Mouse (Mus musculus) MEL (cell line): ENCODE measurements around the gene Ak4.

Experiments used
- CTCF ChIP-seq, 3 experiments: IDR thresholded peaks in 2 of 3; conservative IDR thresholded peaks in 1 of 3; 2 replicates each; pipeline ENCODE4 v1.5.1; 2011 to 2012; ENCODE audit warnings: low read length in 3 of 3, low read depth in 2 of 3, mild to moderate bottlenecking in 2 of 3, improper control_type of control experiment in 1 of 3, inconsistent platforms in 1 of 3, mixed read lengths in 1 of 3, moderate library complexity in 1 of 3; ENCODE audit not compliant: control insufficient read depth in 1 of 3, insufficient read depth in 1 of 3, poor library complexity in 1 of 3, severe bottlenecking in 1 of 3
- E2F4 ChIP-seq: IDR thresholded peaks from 2 replicates; pipeline ENCODE4 v1.6.1; 2011; ENCODE audit warnings: low read depth, low read length, improper control_type of control experiment, borderline replicate concordance
- GATA1 ChIP-seq: IDR thresholded peaks from 2 replicates; pipeline ENCODE4 v1.6.1; 2011; ENCODE audit warnings: low read depth, low read length, improper control_type of control experiment
- POLR2AphosphoS2 ChIP-seq: IDR thresholded peaks from 2 replicates; pipeline ENCODE4 v1.6.1; 2011; ENCODE audit warnings: low read length, improper control_type of control experiment
- ZC3H11A ChIP-seq: IDR thresholded peaks from 2 replicates; pipeline ENCODE4 v1.6.1; 2012; ENCODE audit warnings: low read depth, mild to moderate bottlenecking, inconsistent platforms, low read length, improper control_type of control experiment
- ZKSCAN1 ChIP-seq: IDR thresholded peaks from 2 replicates; pipeline ENCODE4 v1.6.1; 2012; ENCODE audit warnings: low read depth, mild to moderate bottlenecking, inconsistent platforms, low read length, improper control_type of control experiment, moderate library complexity

DNA sequence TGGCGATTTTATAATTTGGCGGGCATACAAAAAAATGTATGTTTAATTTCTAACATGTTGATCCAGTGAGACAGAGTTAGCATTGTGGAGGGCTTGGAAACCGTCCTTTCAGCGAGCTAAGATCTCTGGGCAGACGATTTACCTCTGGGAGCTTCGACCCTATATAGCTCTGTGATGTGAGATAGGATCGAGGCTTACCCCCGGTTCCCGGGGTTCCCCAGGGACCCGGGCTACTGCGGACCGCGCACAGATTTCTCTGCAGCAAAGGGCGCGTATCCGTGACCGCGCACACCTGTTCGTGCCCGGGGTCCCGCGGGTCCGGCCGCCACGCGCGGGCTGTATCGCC, 77.1 kb downstream of the Ak4 start:
- TF ChIP-seq ZKSCAN1 (no peak), CTCF (IDR thresholded peaks at IDR 0.05 in 2 of 3, conservative IDR thresholded peaks at IDR 0.05 in 1 of 3; ENCODE audit: control insufficient read depth in 1 of 3, insufficient read depth in 1 of 3, low read depth in 2 of 3, low read length in 3 of 3, poor library complexity in 1 of 3, severe bottlenecking in 1 of 3) (no peak), POLR2AphosphoS2 (no peak), E2F4 (no peak), GATA1 (no peak), ZC3H11A (no peak)
